Mouse (Mus musculus): Measurements from ENCODE around the gene Irgc1. TPM values are rescaled to one million over a fixed set of nuclear protein-coding genes. Genes with fewer than 3 reads are reported as not detected.
A peak's percentile ranks its signal among the peaks of the same experiment; 100 is the strongest.

The Irgc1 gene
- polyA plus RNA-seq, 1 experiment from 2014 or later: not detected

DNA sequence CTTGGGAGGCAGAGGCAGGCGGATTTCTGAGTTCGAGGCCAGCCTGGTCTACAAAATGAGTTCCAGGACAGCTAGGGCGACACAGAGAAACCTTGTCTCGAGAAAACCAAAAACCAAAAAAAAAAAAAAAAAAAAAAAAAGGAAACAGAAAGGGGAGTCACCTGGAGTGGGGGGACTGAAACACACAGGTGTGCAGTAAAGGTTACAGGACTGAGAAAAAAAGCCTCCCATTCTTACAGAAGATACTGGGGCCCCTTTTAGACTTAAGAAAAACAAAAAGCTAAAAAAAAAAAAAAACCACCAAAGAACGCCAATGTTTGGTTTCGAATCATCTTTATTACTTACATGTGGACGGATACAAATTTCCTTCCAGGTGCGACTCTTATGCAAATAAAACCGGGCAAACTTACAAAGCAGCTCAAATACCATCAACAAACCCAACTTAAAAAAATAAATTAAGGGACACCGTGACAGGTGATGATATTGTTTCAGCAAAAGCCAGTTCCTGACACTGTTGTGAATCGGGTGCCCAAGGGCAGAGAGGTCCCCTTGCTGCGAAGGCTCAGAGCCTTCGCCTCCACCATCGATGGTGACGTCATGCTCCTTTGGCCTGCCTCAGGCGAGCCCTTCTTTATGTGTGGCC, 69.2 kb downstream of the Irgc1 start:
- peak overlapping the region; percentile 76 for H3K27ac ChIP-seq (ENCODE audit: low read length)
- 78% methylated on average over 16 of the region's 16 CpGs for WGBS (ENCODE audit: insufficient replicate concordance)
- no peaks in the 10 kb centered on the region for H3K9me3 ChIP-seq (replicated peaks; ENCODE audit: control insufficient read depth, low read length)
- H3K4me1 ChIP-seq (ENCODE audit: control insufficient read depth, low read depth, low read length): peaks cover 74% of the 10 kb centered on the region
- H3K4me2 ChIP-seq (ENCODE audit: low read depth, low read length): no peak overlapping the region
- ATAC-seq (ENCODE audit: low read depth): no peak
- no peaks in the 10 kb centered on the region for H3K27me3 ChIP-seq (ENCODE audit: control insufficient read depth, insufficient read depth, low read depth, low read length)
- peaks cover 87% of the 10 kb centered on the region for H3K36me3 ChIP-seq (ENCODE audit: control insufficient read depth, insufficient read depth)
- no peak overlapping the region for H3K4me3 ChIP-seq (ENCODE audit: low read depth, low read length)
- H3K9ac ChIP-seq (ENCODE audit: low read depth, low read length): peak overlapping the region; percentile 15; the same call in 1 of the 2 replicates

Other genes with a start within 250 kb of the Irgc1 start
- 1.2 and 1.9 TPM in 2 replicates for gene Zfp111, start 240.9 kb downstream of the Irgc1 start, polyA plus RNA-seq (2015; fragmentation: Nextera tagmentation; extraction: Ambion mirVana)
- gene Zfp109, start 214.7 kb downstream of the Irgc1 start, polyA plus RNA-seq (2015; fragmentation: Nextera tagmentation; extraction: Ambion mirVana): 1.1 and 1.2 TPM in 2 replicates
- gene Zfp108, start 197.5 kb downstream of the Irgc1 start, polyA plus RNA-seq (2015; fragmentation: Nextera tagmentation; extraction: Ambion mirVana): 0.49 and 0.51 TPM in 2 replicates
- 1.1 and 1.3 TPM in 2 replicates for gene Zfp93, start 181.9 kb downstream of the Irgc1 start, polyA plus RNA-seq (2015; fragmentation: Nextera tagmentation; extraction: Ambion mirVana)
- 2.3 and 2.7 TPM in 2 replicates for gene Zfp61, start 151.1 kb downstream of the Irgc1 start, polyA plus RNA-seq (2015; fragmentation: Nextera tagmentation; extraction: Ambion mirVana)
- gene Zfp94, start 135.6 kb downstream of the Irgc1 start, polyA plus RNA-seq (2015; fragmentation: Nextera tagmentation; extraction: Ambion mirVana): 1.8 and 2.3 TPM in 2 replicates
- gene Tescl, start 118.4 kb downstream of the Irgc1 start, polyA plus RNA-seq (2015; fragmentation: Nextera tagmentation; extraction: Ambion mirVana): not detected in 2 replicates
- gene Lypd5, start 103.1 kb downstream of the Irgc1 start, polyA plus RNA-seq (2015; fragmentation: Nextera tagmentation; extraction: Ambion mirVana): not detected in 2 replicates
- gene Kcnn4, start 82.0 kb downstream of the Irgc1 start, polyA plus RNA-seq (2015; fragmentation: Nextera tagmentation; extraction: Ambion mirVana): 91.9 and 93.4 TPM in 2 replicates
- gene Smg9, start 52.7 kb downstream of the Irgc1 start, polyA plus RNA-seq (2015; fragmentation: Nextera tagmentation; extraction: Ambion mirVana): 12.8 and 14.3 TPM in 2 replicates
- 5.9 and 6.6 TPM in 2 replicates for gene Plaur, start 10.2 kb upstream of the Irgc1 start, polyA plus RNA-seq (2015; fragmentation: Nextera tagmentation; extraction: Ambion mirVana)
- gene Cadm4, start 29.7 kb upstream of the Irgc1 start, polyA plus RNA-seq (2015; fragmentation: Nextera tagmentation; extraction: Ambion mirVana): 0.24 TPM in 1 of 2 replicates, not detected in the other
- 2.7 and 3.2 TPM in 2 replicates for gene Zfp428, start 54.7 kb upstream of the Irgc1 start, polyA plus RNA-seq (2015; fragmentation: Nextera tagmentation; extraction: Ambion mirVana)
- not detected in 2 replicates for gene AC161166.1, start 60.2 kb upstream of the Irgc1 start, polyA plus RNA-seq (2015; fragmentation: Nextera tagmentation; extraction: Ambion mirVana)
- gene Irgq, start 78.4 kb upstream of the Irgc1 start, polyA plus RNA-seq (2015; fragmentation: Nextera tagmentation; extraction: Ambion mirVana): 1.1 and 1.3 TPM in 2 replicates
- not detected in 2 replicates for gene Pinlyp, start 93.8 kb upstream of the Irgc1 start, polyA plus RNA-seq (2015; fragmentation: Nextera tagmentation; extraction: Ambion mirVana)
- 35.4 and 40.8 TPM in 2 replicates for gene Xrcc1, start 94.0 kb upstream of the Irgc1 start, polyA plus RNA-seq (2015; fragmentation: Nextera tagmentation; extraction: Ambion mirVana)
- gene Ethe1, start 135.2 kb upstream of the Irgc1 start, polyA plus RNA-seq (2015; fragmentation: Nextera tagmentation; extraction: Ambion mirVana): 26.4 and 26.5 TPM in 2 replicates
- gene Zfp575, start 135.3 kb upstream of the Irgc1 start, polyA plus RNA-seq (2015; fragmentation: Nextera tagmentation; extraction: Ambion mirVana): 0.25 and 0.30 TPM in 2 replicates
- 0.08 and 0.18 TPM in 2 replicates for gene Phldb3, start 158.5 kb upstream of the Irgc1 start, polyA plus RNA-seq (2015; fragmentation: Nextera tagmentation; extraction: Ambion mirVana)
- gene Lypd3, start 184.3 kb upstream of the Irgc1 start, polyA plus RNA-seq (2015; fragmentation: Nextera tagmentation; extraction: Ambion mirVana): 0.05 TPM in 1 of 2 replicates, not detected in the other
- not detected in 2 replicates for gene Tex101, start 224.4 kb upstream of the Irgc1 start, polyA plus RNA-seq (2015; fragmentation: Nextera tagmentation; extraction: Ambion mirVana)